Mouse (Mus musculus) embryo, embryonic 10.5 days (tissue): Measurements from ENCODE around the gene Maoa.

Experiments used
- DNase-seq: peaks from one replicate; pipeline ENCODE4 v3.0.0-alpha.2; 2015; ENCODE audit warnings: low spot score

The Maoa gene

DNA sequence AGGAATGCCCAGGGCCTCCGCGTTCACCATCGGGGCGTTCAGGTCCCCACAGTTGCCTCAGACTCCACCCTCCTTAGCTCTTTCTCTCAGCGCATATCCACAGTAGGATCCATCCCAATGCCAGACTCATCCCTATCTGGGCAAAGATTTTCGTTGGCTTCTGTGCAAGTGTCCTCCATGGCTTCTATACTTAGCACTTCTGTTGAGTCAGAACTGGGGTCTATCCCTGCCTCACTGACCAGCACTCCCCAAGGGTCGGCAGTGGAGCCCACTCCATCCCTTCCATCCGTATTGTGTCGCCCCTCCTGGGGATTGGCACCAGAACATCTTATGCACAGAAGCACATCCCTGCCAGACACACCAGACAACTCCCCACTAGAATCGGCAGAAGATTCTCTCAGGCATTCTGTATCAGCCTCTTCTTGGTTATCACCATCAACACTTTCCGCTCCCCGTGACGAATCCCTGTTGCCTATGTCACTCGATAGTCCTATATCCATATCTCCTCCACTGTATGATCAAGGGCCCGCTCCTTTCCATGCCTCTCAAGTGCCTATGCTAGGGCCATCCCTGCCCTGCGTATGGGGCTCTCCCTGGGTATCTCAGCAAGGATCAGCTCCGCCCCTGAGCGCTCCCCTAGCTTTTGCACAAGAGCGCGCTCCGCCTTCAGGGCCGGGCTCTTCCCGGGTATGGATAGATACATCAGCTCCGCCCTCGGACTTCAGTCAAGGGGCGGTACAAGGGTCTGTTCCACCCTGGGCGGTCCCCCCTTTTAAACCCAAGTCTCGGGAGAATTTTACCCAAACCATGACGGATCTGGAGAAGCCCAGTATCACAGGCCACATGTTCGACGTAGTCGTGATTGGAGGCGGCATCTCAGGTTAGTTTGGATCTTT, at the start of gene Maoa:
Maoa (plus strand) TSS at position 665 of the 896 bp plus-strand sequence.
- DNase-seq, result peak; percentile 87

DNA sequence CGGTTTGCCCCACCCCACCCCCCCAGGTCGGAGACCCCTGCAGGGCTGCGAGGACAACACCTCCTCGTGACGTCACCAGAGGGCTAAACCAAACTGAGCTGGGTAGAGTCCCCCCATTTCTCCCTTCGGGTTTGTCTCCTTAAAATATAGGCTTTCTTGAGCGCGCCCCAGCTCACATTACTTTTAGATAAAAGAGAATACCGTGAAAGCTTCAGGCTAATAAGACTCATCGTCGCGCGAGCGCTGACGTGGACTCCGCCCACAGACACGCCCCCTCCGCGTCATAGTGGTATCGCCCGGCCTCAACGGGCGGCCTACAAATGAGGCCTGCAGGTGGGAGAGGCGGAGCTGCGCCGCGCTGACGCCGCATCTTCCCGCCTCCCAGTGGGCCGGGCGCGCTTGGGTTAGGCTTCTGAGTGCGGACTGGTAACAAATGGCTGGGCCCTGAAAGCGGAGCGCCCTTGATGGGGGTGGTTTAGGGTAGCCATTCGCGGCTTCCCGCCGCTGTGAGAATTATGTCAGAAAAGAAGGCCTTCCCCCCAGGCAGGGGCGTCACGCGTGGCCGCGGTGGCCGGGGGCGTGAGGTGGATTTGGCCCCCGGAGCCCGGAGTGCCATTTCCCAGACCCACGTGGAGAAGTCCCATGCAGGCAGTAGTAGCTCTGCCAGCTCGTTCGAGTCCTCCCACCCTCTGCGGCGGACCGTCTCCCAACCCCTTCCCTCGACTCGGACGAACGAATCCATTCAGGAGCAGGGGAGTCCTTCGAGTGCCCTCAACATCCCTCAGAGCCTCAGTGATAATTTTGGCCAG, 1.1 kb upstream of the Maoa start:
- peak; percentile 84 for DNase-seq

DNA sequence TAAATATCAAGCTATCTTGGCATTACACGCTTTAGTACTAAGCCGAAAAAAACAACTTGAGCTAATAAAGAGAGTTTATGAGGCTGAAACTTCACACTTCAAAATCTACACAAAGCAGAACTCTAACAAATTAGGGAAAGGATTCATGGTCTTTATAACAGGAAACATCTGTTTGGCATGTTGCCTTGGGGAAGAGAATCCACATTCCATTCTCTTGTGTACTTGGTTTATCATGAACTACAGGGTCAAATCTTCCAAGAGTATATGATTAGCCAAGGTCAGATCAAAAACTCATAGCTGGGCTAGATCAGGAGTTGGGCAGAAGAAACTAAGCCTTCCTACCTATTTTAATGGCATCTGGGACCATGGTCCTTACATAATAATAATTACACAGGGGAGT, 37.0 kb downstream of the Maoa start:
- DNase-seq, result peak; percentile 8

DNA sequence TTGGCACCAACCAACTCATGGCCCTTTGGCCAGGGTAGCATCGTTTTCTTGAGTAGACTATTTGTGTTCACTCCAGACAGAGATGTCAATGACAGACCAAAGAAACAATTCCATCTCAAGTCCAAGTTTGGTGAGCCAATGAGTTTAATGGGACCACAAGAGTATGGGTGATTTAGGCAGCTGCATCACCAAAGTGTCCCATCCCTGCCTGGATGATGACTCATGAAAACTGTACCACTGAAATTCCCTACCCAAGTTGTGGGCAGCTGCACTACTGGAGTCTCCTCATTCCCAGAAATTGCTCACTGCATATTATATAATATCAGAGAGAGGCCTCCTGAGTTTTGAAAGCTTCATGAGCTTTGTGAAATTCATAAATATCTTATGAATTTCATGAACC, 86.6 kb downstream of the Maoa start:
- no peak for DNase-seq

DNA sequence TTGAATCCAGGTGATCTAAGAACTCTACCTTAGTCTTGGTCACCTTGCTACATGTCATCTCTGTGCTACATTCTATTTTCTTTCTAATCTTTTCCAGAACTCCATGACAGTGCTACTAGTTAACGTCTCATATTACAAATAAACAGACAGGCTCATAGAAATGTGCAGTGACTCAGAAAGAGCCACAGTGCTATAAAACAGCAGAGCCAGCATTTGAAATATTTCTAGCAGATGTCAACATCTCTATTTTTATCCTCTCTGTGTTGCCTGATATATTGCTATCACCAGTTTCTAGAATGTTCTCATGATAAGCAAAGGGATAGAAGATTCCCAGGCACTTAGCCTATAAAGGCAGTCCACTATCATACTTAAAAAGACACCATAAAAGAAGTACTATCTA, 94.5 kb downstream of the Maoa start:
- DNase-seq, result no peak
